Mouse (Mus musculus) ES-Bruce4 (cell line): ENCODE data around the gene E130308A19Rik. TPM values are rescaled to one million over a fixed set of nuclear protein-coding genes. Genes with fewer than 3 reads are reported as not detected.

Experiments
- H3K27ac ChIP-seq: 2 replicates; pipeline ENCODE4 v1.5.1; 2012; ENCODE audit warnings: low read length, inconsistent platforms; ENCODE audit not compliant: insufficient read depth
- H3K27me3 ChIP-seq: 2 replicates; pipeline ENCODE4 v1.6.1; 2012; ENCODE audit warnings: mild to moderate bottlenecking, low read length, inconsistent platforms; ENCODE audit not compliant: control insufficient read depth, poor library complexity, insufficient read depth, severe bottlenecking
- H3K36me3 ChIP-seq: 2 replicates; pipeline ENCODE4 v1.6.1; 2012; ENCODE audit warnings: inconsistent platforms, mild to moderate bottlenecking, low read length, moderate library complexity; ENCODE audit not compliant: control insufficient read depth, poor library complexity, insufficient read depth, severe bottlenecking
- H3K4me1 ChIP-seq: one replicate; pipeline ENCODE4 v1.8.1; 2011; ENCODE audit warnings: low read length; ENCODE audit not compliant: control insufficient read depth, insufficient read depth
- H3K4me3 ChIP-seq: 2 replicates; pipeline ENCODE4 v1.5.1; 2011; ENCODE audit warnings: low read depth, mild to moderate bottlenecking, low read length
- H3K9ac ChIP-seq: 2 replicates; pipeline ENCODE4 v1.6.1; 2012; ENCODE audit warnings: low read depth, mild to moderate bottlenecking, inconsistent platforms; ENCODE audit not compliant: poor library complexity, severe bottlenecking
- H3K9me3 ChIP-seq: replicated peaks from 2 replicates; pipeline ENCODE4 v1.6.1; 2012; ENCODE audit warnings: mild to moderate bottlenecking, low read length, inconsistent platforms; ENCODE audit not compliant: control insufficient read depth, poor library complexity, insufficient read depth, severe bottlenecking
- CTCF ChIP-seq: IDR thresholded peaks from one replicate; pipeline ENCODE4 v1.8.1; 2011; ENCODE audit warnings: low read depth, low read length
- EP300 ChIP-seq: IDR thresholded peaks from 2 replicates; pipeline ENCODE4 v1.6.1; 2011; ENCODE audit warnings: low read depth, low read length; ENCODE audit not compliant: insufficient read depth
- POLR2A ChIP-seq: IDR thresholded peaks from one replicate; pipeline ENCODE4 v1.8.1; 2011; ENCODE audit warnings: low read length; ENCODE audit not compliant: insufficient read depth
- polyA plus RNA-seq: library from polyadenylated mRNA; stranded (reverse); fragments of >200 nt; gene quantifications from 2 replicates; pipeline ENCODE4 v1.2.4, GENCODE M21; 2011; ENCODE audit warnings: low read depth; ENCODE audit not compliant: missing spikeins, insufficient read depth, insufficient read length

The E130308A19Rik gene
- polyA plus RNA-seq, 1 experiment: 16.3 TPM

DNA sequence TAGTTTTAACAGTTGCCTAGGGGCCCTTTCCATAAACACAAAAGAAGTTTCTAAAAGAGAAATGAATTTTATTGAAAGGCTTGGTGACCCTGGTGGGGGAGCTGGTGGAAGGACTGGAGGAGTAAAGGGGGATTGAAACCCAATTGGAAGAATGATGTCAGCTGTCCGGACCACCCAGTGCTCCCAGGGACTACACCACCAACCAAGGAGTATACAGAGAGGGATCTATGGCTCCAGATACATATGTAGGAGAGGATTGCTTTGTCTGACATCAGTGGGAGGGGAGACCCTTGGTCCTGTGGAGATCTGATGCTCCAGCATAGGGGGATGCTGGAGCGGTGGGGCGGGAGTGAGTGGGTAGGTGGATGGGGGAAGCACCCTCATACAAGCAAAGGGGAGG, 20.5 kb upstream of the E130308A19Rik start:
- Histone ChIP-seq H3K4me1 (no peaks in the 10 kb centered on the region), H3K9ac (no peak overlapping the region), H3K36me3 (no peaks in the 10 kb centered on the region), H3K27me3 (no peaks in the 10 kb centered on the region), H3K27ac (no peak overlapping the region), H3K4me3 (no peak overlapping the region), H3K9me3 (no peaks in the 10 kb centered on the region)
- TF ChIP-seq POLR2A (no peak), EP300 (no peak), CTCF (no peak)

DNA sequence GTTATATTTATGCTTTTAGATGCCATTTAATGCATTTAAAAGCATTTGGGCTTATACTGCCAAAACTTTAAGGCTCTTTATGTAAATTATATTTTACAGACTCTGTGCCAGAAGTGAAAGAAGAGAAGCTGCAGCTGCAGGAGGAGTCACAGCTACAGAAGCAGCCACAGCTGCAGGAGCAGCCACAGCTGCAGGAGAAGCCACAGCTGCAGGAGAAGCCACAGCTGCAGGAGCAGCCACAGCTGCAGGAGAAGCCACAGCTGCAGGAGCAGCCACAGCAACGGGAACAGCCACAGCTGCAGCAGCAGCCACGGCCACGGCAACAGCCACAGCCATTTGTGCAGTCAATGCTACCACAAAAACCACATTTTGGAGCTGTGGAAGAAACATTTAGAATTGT, 15.6 kb upstream of the E130308A19Rik start:
- H3K4me3 ChIP-seq: no peak overlapping the region
- H3K36me3 ChIP-seq: no peaks in the 10 kb centered on the region
- no peaks in the 10 kb centered on the region for H3K9me3 ChIP-seq
- TF ChIP-seq POLR2A: no peak
- TF ChIP-seq CTCF: no peak
- no peak for TF ChIP-seq EP300
- no peak overlapping the region for H3K27ac ChIP-seq
- no peaks in the 10 kb centered on the region for H3K4me1 ChIP-seq
- no peak overlapping the region for H3K9ac ChIP-seq
- no peaks in the 10 kb centered on the region for H3K27me3 ChIP-seq

DNA sequence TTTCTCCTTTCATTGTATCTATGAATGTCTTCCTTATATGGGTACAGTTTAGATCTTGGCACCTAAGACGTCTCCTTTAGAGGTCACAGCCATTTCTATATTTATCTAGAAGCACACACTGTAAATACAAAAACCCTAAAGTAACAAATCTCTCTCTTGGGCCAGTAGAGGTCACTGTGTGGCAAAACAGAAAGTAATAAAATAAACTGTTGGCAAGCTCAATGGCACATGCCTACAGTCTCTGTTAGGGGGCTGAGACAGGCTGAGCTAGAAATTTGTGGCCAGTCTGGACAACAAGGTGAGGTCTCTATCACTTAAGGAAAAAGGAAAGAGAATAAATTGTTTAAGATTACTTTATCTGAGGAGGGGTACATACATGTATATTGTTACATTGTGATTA, 11.0 kb upstream of the E130308A19Rik start:
- Histone ChIP-seq H3K4me3 (no peak overlapping the region), H3K9ac (no peak overlapping the region)
- no peak for TF ChIP-seq POLR2A
- TF ChIP-seq CTCF: no peak
- TF ChIP-seq EP300: no peak

DNA sequence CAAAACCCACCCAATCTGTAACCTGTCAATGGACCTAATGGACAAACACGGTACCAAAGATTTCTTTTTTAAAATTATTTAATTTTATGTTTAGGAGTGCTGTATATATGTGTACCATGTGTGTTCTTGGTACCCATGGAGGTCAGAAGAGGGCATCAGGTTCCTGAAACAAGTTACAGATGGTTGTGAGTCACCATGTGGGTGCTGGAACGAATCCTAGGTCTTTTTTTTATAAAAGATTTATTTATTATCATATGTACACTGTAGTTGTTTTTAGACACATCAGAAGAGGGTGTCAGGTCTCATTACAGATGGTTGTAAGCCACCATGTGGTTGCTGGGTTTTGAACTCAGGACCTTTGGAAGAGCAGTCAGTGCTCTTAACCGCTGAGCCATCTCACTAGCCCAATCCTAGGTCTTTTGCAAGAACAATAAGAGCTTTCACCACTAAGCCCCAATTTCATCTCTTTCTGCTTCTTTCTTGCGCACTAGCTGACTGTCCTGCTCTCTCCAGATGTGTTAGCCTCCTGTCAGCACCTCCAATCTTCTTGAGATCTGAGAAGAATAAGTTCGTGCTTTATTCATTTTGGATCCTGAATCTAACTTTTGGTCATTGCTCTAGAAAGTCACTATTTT, 6.3 kb upstream of the E130308A19Rik start:
- H3K9me3 ChIP-seq: no peaks in the 10 kb centered on the region
- H3K9ac ChIP-seq: no peak overlapping the region
- H3K27me3 ChIP-seq: no peaks in the 10 kb centered on the region
- H3K36me3 ChIP-seq: no peaks in the 10 kb centered on the region
- H3K4me3 ChIP-seq: no peak overlapping the region
- no peak overlapping the region for H3K27ac ChIP-seq
- H3K4me1 ChIP-seq: no peaks in the 10 kb centered on the region
- TF ChIP-seq CTCF: no peak
- TF ChIP-seq EP300: no peak
- no peak for TF ChIP-seq POLR2A

More for the DNA sequence above, 11.0 kb upstream of the E130308A19Rik start:
- no peaks in the 10 kb centered on the region for H3K27me3 ChIP-seq
- no peaks in the 10 kb centered on the region for H3K9me3 ChIP-seq
- no peaks in the 10 kb centered on the region for H3K4me1 ChIP-seq
- no peaks in the 10 kb centered on the region for H3K36me3 ChIP-seq
- no peak overlapping the region for H3K27ac ChIP-seq

DNA sequence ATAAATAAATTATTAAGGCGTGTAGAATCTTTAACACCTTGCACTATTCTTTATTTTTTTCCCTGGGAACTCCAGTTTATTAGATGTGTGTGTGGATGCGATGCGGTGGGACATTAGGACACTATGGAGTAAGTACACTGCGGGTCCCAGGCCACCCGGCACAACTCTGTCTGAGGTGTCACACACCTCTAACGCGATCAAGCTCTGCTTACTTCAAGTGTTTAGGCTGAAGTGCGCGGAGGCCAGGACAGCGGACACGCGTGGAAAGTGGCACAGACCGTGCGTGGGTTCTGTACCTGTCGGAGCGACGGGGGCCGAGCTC, 374 bp upstream of the E130308A19Rik start:
- H3K4me1 ChIP-seq: no peaks in the 10 kb centered on the region
- H3K9ac ChIP-seq: peak overlapping the region; percentile 95
- H3K9me3 ChIP-seq: no peaks in the 10 kb centered on the region
- H3K27me3 ChIP-seq: no peaks in the 10 kb centered on the region
- no peaks in the 10 kb centered on the region for H3K36me3 ChIP-seq
- H3K4me3 ChIP-seq: peak overlapping the region; percentile 90
- TF ChIP-seq CTCF (no peak), EP300 (no peak)
- no peak overlapping the region for H3K27ac ChIP-seq

- no peaks in the 10 kb centered on the region for H3K36me3 ChIP-seq
- H3K27me3 ChIP-seq: no peaks in the 10 kb centered on the region
- no peak overlapping the region for H3K4me3 ChIP-seq
- no peaks in the 10 kb centered on the region for H3K9me3 ChIP-seq
- TF ChIP-seq EP300 (no peak), POLR2A (no peak), CTCF (no peak)
- no peaks in the 10 kb centered on the region for H3K4me1 ChIP-seq
- H3K9ac ChIP-seq: no peak overlapping the region
- H3K27ac ChIP-seq: no peak overlapping the region
Observed at GRCm38 (mm10) chr4:59628255-59628654, 2.2 kb downstream of the E130308A19Rik start.
